Mouse (Mus musculus): ENCODE measurements around the gene Btg4. TPM values are rescaled to one million over a fixed set of nuclear protein-coding genes. Genes with fewer than 3 reads are reported as not detected.
"Not testable (repeated sequence)": the region's sequence is repeated elsewhere in the genome, so short reads cannot be mapped to it uniquely, and the experiment has no call there.

The Btg4 gene
- polyA plus RNA-seq, 1 experiment from 2014 or later: not detected

DNA sequence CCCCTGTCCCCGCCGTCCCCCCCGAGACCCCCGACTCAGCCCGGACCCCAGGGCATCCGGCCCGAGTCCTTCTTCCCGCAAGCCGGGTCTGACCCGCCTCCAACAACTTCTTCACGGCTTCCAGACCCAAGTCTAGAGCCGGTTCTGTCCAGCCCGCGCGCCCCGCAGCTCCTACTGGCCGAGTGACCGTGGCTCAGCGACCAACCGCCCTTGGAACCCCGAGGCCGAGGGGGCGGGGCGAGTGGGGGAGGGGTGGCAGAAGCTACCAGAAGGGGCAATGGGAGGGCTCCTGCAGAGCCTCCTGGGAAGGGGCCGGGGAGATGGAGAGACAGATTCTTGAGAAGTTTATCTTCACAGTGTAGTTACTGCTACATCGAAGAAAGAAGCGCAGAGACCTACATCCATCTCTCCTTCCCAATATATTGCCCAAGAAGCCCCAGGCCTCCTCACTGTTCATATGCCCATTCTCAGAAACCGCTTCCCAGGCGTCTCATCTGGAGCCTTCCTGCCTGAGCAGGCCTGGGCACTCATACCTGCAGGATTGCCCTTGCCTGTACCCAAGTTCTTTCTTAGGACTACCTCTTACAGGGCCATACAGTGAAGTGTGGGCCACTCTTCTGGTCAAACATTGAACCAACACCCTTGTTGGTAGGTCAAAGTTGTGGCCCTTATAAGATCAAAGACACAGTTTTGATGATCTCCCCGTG is 43.3 kb downstream of the Btg4 start:
- Histone ChIP-seq H3K36me3 (ENCODE audit: control insufficient read depth, insufficient read depth, low read length) (no peaks in the 10 kb centered on the region), H3K27me3 (ENCODE audit: control insufficient read depth, insufficient read depth, low read length) (no peaks in the 10 kb centered on the region), H3K9me3 (ENCODE audit: control insufficient read depth, low read length) (no peaks in the 10 kb centered on the region), H3K4me1 (ENCODE audit: control insufficient read depth, insufficient read depth, low read length) (0 out of 2 replicates have a peak, but pooled peaks cover 2% of the 10 kb centered on the region), H3K27ac (ENCODE audit: low read depth, low read length) (no peak overlapping the region), H3K4me3 (ENCODE audit: low read depth, low read length) (peak overlapping the region; percentile 56), H3K9ac (replicated peaks; ENCODE audit: low read depth, low read length) (peak overlapping the region; percentile 68), H3K4me2 (ENCODE audit: low read depth, low read length) (peak overlapping the region; percentile 99)
- WGBS: 15% methylated on average over 19 of the region's 30 CpGs
- peak; percentile 56; the same call in 1 of the 2 replicates for ATAC-seq (ENCODE audit: low read depth)

DNA sequence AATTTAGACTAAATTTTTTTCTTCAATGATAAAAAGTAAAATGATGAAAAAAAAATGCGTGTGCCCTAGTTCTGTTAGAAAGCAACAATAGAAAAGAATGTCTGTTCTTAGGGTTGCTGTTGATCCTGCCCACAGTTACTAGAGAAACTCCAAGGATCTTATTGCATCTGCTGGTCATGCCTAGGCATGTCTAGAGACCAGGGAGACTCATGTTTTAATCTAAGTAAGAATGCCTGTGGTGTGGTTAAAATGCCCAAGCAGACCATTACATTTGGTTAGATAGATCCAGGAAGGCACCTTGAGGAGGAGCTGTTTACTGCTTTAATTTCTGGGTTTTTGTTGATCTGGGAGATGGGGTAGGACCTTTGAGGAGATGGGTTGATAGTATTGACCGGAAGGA is 45.0 kb downstream of the Btg4 start:
- no peak overlapping the region for H3K4me3 ChIP-seq (ENCODE audit: low read depth, low read length)
- H3K4me2 ChIP-seq (ENCODE audit: low read depth, low read length): no peak overlapping the region
- no peaks in the 10 kb centered on the region for H3K27me3 ChIP-seq (ENCODE audit: control insufficient read depth, insufficient read depth, low read length)
- 0 out of 2 replicates have a peak, but pooled peaks cover 2% of the 10 kb centered on the region for H3K4me1 ChIP-seq (ENCODE audit: control insufficient read depth, insufficient read depth, low read length)
- H3K27ac ChIP-seq (ENCODE audit: low read depth, low read length): no peak overlapping the region
- no peaks in the 10 kb centered on the region for H3K36me3 ChIP-seq (ENCODE audit: control insufficient read depth, insufficient read depth, low read length)
- no peaks in the 10 kb centered on the region for H3K9me3 ChIP-seq (ENCODE audit: control insufficient read depth, low read length)
- no peak for ATAC-seq (ENCODE audit: low read depth)
- 85% methylated on average over 2 of the region's 2 CpGs for WGBS
- H3K9ac ChIP-seq (replicated peaks; ENCODE audit: low read depth, low read length): no peak overlapping the region

DNA sequence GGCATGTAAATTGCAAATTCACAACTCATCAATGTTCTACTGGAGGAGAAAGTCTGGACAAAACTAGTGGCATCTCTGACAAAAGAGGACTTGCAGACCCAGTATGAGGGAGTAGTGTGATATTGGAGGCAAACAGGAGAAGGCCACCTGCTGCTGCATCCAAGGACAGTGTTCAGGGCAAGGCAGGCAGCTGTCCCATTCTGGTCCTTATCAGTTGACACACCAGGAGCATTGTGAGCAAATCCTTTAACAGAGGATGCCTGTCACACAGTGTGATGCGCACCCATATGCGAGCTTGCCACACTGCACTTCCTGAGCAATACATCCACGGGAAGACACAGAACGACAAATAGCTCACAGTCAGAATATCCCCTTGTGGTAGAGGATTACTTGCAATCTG is 54.1 kb downstream of the Btg4 start:
- 87% methylated on average over 4 of the region's 4 CpGs for WGBS
- Histone ChIP-seq H3K36me3 (ENCODE audit: control insufficient read depth, insufficient read depth, low read length) (no peaks in the 10 kb centered on the region), H3K9me3 (ENCODE audit: control insufficient read depth, low read length) (no peaks in the 10 kb centered on the region), H3K27me3 (ENCODE audit: control insufficient read depth, insufficient read depth, low read length) (no peaks in the 10 kb centered on the region), H3K9ac (replicated peaks; ENCODE audit: low read depth, low read length) (no peak overlapping the region), H3K27ac (ENCODE audit: low read depth, low read length) (no peak overlapping the region), H3K4me2 (ENCODE audit: low read depth, low read length) (no peak overlapping the region), H3K4me3 (ENCODE audit: low read depth, low read length) (no peak overlapping the region), H3K4me1 (ENCODE audit: control insufficient read depth, insufficient read depth, low read length) (no peaks in the 10 kb centered on the region)
- ATAC-seq (ENCODE audit: low read depth): no peak

DNA sequence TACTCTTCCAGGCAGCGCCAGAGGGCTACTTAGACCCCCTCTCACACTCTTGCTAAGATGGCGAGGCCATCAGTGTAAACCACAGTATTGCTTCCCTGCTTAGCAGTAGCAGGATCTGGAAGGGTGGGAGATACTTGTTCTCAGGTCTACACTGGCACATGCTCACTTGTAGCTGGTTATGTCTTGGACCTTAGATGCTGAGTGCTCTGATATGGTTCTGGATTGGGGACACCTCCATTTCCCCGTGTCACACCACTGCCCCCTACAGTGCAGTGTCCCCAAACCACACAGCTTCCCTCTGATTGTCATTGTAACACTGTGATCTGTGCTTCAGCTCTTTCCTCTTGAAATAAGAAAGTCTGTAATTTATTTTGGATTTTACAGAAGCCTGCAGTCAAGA is 76.3 kb downstream of the Btg4 start:
- no peaks in the 10 kb centered on the region for H3K4me1 ChIP-seq (ENCODE audit: control insufficient read depth, insufficient read depth, low read length)

DNA sequence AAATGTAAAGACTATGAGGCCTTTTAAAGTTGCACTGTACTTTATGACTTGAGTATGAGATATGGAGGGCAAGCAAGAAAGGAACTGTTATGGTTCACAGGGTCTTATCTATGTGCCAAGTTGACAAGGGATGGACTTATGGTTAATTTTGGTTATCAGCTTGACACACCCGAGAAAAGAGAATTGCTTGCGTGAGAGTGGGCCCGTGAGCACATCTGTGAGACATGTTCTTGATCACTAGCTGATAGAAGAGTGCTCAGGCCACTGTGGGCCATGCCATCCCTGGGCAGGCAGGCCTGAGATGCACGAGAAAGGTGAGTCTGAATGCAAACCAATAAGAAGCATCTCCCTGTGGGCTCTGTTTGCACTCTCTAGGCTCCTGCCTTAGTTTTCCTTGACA is 76.7 kb downstream of the Btg4 start:
- Histone ChIP-seq H3K4me3 (ENCODE audit: low read depth, low read length) (no peak overlapping the region), H3K9me3 (ENCODE audit: control insufficient read depth, low read length) (no peaks in the 10 kb centered on the region), H3K27me3 (ENCODE audit: control insufficient read depth, insufficient read depth, low read length) (no peaks in the 10 kb centered on the region), H3K4me2 (ENCODE audit: low read depth, low read length) (no peak overlapping the region), H3K4me1 (ENCODE audit: control insufficient read depth, insufficient read depth, low read length) (no peaks in the 10 kb centered on the region), H3K9ac (replicated peaks; ENCODE audit: low read depth, low read length) (no peak overlapping the region), H3K27ac (ENCODE audit: low read depth, low read length) (no peak overlapping the region), H3K36me3 (ENCODE audit: control insufficient read depth, insufficient read depth, low read length) (no peaks in the 10 kb centered on the region)
- whole genome bisulfite sequencing: 90% methylated on average over 4 of the region's 4 CpGs
- no peak for ATAC-seq (ENCODE audit: low read depth)

More for the DNA sequence above, 76.3 kb downstream of the Btg4 start:
- H3K4me3 ChIP-seq (ENCODE audit: low read depth, low read length): no peak overlapping the region
- H3K9ac ChIP-seq (replicated peaks; ENCODE audit: low read depth, low read length): no peak overlapping the region
- no peaks in the 10 kb centered on the region for H3K36me3 ChIP-seq (ENCODE audit: control insufficient read depth, insufficient read depth, low read length)
- H3K9me3 ChIP-seq (ENCODE audit: control insufficient read depth, low read length): no peaks in the 10 kb centered on the region
- H3K27ac ChIP-seq (ENCODE audit: low read depth, low read length): no peak overlapping the region
- H3K27me3 ChIP-seq (ENCODE audit: control insufficient read depth, insufficient read depth, low read length): no peaks in the 10 kb centered on the region
- WGBS: 69% methylated on average over 3 of the region's 3 CpGs
- ATAC-seq (ENCODE audit: low read depth): no peak
- no peak overlapping the region for H3K4me2 ChIP-seq (ENCODE audit: low read depth, low read length)

DNA sequence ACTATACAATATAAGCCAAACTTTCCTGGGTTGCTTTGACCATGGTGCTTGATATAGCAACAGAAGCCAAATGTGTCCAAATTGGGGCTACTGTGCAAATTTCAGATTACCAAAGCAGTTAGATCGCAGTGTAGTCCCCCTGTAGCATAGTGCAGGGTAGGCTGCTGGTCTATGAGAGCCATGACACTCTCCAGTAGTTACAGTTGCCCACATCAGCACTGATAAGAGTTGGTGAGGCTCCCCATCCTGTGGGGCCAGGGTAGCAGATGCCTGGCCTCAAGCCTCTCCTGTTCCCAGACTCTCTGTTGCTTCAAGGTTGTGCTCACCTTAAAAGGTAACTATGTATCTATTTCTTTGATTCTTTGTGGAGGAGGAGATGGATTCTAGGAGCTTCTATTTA is 77.1 kb downstream of the Btg4 start:
- no peak overlapping the region for H3K9ac ChIP-seq (replicated peaks; ENCODE audit: low read depth, low read length)
- no peak overlapping the region for H3K4me3 ChIP-seq (ENCODE audit: low read depth, low read length)
- H3K27me3 ChIP-seq (ENCODE audit: control insufficient read depth, insufficient read depth, low read length): no peaks in the 10 kb centered on the region
- no peak overlapping the region for H3K4me2 ChIP-seq (ENCODE audit: low read depth, low read length)
- no peaks in the 10 kb centered on the region for H3K36me3 ChIP-seq (ENCODE audit: control insufficient read depth, insufficient read depth, low read length)
- H3K27ac ChIP-seq (ENCODE audit: low read depth, low read length): no peak overlapping the region
- no peaks in the 10 kb centered on the region for H3K9me3 ChIP-seq (ENCODE audit: control insufficient read depth, low read length)
- WGBS: 94% methylated on average over 1 of the region's 1 CpGs
- no peaks in the 10 kb centered on the region for H3K4me1 ChIP-seq (ENCODE audit: control insufficient read depth, insufficient read depth, low read length)
- no peak for ATAC-seq (ENCODE audit: low read depth)

DNA sequence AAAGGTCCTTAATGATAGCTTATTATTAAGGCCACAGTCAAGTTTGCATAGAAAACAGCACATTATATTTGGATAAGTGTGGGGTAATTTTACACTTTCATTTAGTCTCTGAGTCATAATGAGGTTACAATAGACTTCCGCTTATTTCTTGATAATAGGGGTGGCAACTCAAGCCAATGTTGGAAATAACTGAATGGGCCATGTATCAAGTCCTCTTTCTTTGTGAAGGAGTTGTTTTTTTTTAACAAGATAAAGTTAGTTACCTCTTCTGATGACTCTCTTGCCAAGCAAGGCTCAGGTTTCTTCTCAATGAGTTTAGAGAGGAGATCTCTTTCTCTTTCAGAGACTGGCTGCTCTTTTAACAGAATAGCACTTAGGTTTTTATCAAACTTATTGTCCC is 77.6 kb downstream of the Btg4 start:
- H3K4me1 ChIP-seq (ENCODE audit: control insufficient read depth, insufficient read depth, low read length): no peaks in the 10 kb centered on the region
- 98% methylated on average over 1 of the region's 1 CpGs for WGBS

DNA sequence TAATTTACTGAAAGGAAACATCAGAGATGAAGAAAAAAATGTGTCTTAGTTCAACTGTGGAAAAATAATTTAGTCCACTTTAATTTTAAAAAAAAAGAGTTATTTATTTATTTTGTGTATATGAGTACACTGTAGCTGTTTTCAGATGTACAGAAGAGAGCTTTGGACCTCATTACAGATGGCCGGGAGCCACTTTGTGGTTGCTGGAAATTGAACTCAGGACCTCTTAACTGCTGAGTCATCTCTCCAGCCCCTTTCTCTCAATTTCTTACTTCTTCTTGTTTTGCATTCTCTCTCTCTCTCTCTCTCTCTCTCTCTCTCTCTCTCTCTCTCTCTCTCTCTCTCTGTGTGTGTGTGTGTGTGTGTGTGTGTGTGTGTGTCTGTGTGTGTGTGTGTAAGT is 78.7 kb downstream of the Btg4 start:
- H3K36me3 ChIP-seq (ENCODE audit: control insufficient read depth, insufficient read depth, low read length); H3K27ac ChIP-seq (ENCODE audit: low read depth, low read length); H3K9me3 ChIP-seq (ENCODE audit: control insufficient read depth, low read length); H3K4me3 ChIP-seq (ENCODE audit: low read depth, low read length); H3K4me1 ChIP-seq (ENCODE audit: control insufficient read depth, insufficient read depth, low read length); H3K4me2 ChIP-seq (ENCODE audit: low read depth, low read length); H3K9ac ChIP-seq (replicated peaks; ENCODE audit: low read depth, low read length); ATAC-seq (ENCODE audit: low read depth); H3K27me3 ChIP-seq (ENCODE audit: control insufficient read depth, insufficient read depth, low read length): not testable (repeated sequence)
- 88% methylated on average over 1 of the region's 1 CpGs for WGBS

More for the DNA sequence above, 77.6 kb downstream of the Btg4 start:
- H3K27me3 ChIP-seq (ENCODE audit: control insufficient read depth, insufficient read depth, low read length): no peaks in the 10 kb centered on the region
- H3K9ac ChIP-seq (replicated peaks; ENCODE audit: low read depth, low read length): no peak overlapping the region
- no peaks in the 10 kb centered on the region for H3K9me3 ChIP-seq (ENCODE audit: control insufficient read depth, low read length)
- no peak for ATAC-seq (ENCODE audit: low read depth)
- no peak overlapping the region for H3K4me3 ChIP-seq (ENCODE audit: low read depth, low read length)
- no peak overlapping the region for H3K4me2 ChIP-seq (ENCODE audit: low read depth, low read length)
- H3K27ac ChIP-seq (ENCODE audit: low read depth, low read length): no peak overlapping the region
- no peaks in the 10 kb centered on the region for H3K36me3 ChIP-seq (ENCODE audit: control insufficient read depth, insufficient read depth, low read length)

DNA sequence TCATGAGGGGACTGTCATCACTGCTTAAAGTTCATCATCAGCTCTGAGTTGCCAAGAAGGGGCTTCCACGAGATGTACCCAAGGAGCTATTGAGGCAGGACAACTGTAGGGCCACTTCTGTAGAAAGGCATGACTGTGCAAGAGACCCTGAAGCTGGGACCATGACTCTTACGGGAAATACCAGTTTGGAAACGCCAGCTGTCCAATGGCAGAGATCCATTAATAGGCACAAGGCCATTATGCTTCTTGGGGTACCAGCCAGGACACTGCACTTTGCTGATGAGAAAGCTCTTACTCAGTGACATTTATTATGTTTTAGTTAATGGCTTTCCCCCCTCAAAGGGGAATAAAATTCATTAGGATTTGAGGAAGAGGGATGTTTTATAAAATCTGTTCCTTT is 80.0 kb downstream of the Btg4 start:
- no peak overlapping the region for H3K4me2 ChIP-seq (ENCODE audit: low read depth, low read length)
- H3K9ac ChIP-seq (replicated peaks; ENCODE audit: low read depth, low read length): no peak overlapping the region
- H3K4me3 ChIP-seq (ENCODE audit: low read depth, low read length): no peak overlapping the region
- no peaks in the 10 kb centered on the region for H3K9me3 ChIP-seq (ENCODE audit: control insufficient read depth, low read length)
- H3K36me3 ChIP-seq (ENCODE audit: control insufficient read depth, insufficient read depth, low read length): no peaks in the 10 kb centered on the region
- no peaks in the 10 kb centered on the region for H3K27me3 ChIP-seq (ENCODE audit: control insufficient read depth, insufficient read depth, low read length)
- WGBS: 84% methylated on average over 3 of the region's 3 CpGs
- no peak for ATAC-seq (ENCODE audit: low read depth)
- no peak overlapping the region for H3K27ac ChIP-seq (ENCODE audit: low read depth, low read length)
- H3K4me1 ChIP-seq (ENCODE audit: control insufficient read depth, insufficient read depth, low read length): no peaks in the 10 kb centered on the region
